Mouse (Mus musculus) embryo, embryonic 10.5 days (tissue): ENCODE results near the gene Soat2.

ENCODE experiments used
- DNase-seq: peaks from one replicate; pipeline ENCODE4 v3.0.0-alpha.2; 2015; ENCODE audit warnings: low spot score

Soat2 gene

GRCm38 (mm10) chr15:102188883-102189282 lies 38.6 kb downstream of the Soat2 start:
- DNase-seq: no peak

GRCm38 (mm10) chr15:102191699-102192098 lies 41.4 kb downstream of the Soat2 start:
- no peak for DNase-seq

- DNase-seq: no peak
Measured at GRCm38 (mm10) chr15:102192271-102192812, 42.0 kb downstream of the Soat2 start.

- DNase-seq: no peak
Measured at GRCm38 (mm10) chr15:102192820-102193386, 42.6 kb downstream of the Soat2 start.

- DNase-seq: no peak
Measured at GRCm38 (mm10) chr15:102193652-102194051, 43.3 kb downstream of the Soat2 start.

GRCm38 (mm10) chr15:102194439-102194838 lies 44.1 kb downstream of the Soat2 start:
- no peak for DNase-seq

GRCm38 (mm10) chr15:102195373-102195772 lies 45.0 kb downstream of the Soat2 start:
- DNase-seq: no peak

- DNase-seq: no peak
Measured at GRCm38 (mm10) chr15:102198841-102199240, 48.5 kb downstream of the Soat2 start.

GRCm38 (mm10) chr15:102202971-102203834 lies 52.9 kb downstream of the Soat2 start, which contains the start of gene Zfp740:
Zfp740 (plus strand) TSS chr15:102203249.
- DNase-seq: peak; percentile 96

- peak; percentile 75 for DNase-seq
Measured at GRCm38 (mm10) chr15:102203835-102204381, 53.6 kb downstream of the Soat2 start.

- no peak for DNase-seq
Measured at GRCm38 (mm10) chr15:102204674-102205505, 54.6 kb downstream of the Soat2 start, which contains the start of gene Csad. Csad (minus strand) TSS chr15:102204724.

GRCm38 (mm10) chr15:102205779-102206178 lies 55.5 kb downstream of the Soat2 start:
- DNase-seq: no peak

GRCm38 (mm10) chr15:102207351-102207750 lies 57.0 kb downstream of the Soat2 start:
- no peak for DNase-seq

GRCm38 (mm10) chr15:102208092-102208561 lies 57.8 kb downstream of the Soat2 start:
- no peak for DNase-seq

GRCm38 (mm10) chr15:102209114-102209513 lies 58.8 kb downstream of the Soat2 start:
- DNase-seq: no peak

- DNase-seq: no peak
Measured at GRCm38 (mm10) chr15:102210816-102211215, 60.5 kb downstream of the Soat2 start.

GRCm38 (mm10) chr15:102211895-102212294 lies 61.6 kb downstream of the Soat2 start:
- no peak for DNase-seq
